Comparison of ENCODE assay signal across 28 mouse cellular contexts in genomic region chr12:110711270-110711669, GRCm38 (mm10). TPM values are rescaled to one million over a fixed set of nuclear protein-coding genes. Genes with fewer than 3 reads are reported as not detected.
DNase-seq lines count a peak whose midpoint lies in the region; ATAC-seq and TF ChIP-seq lines count a peak whose summit lies in the region.
"Had no signal": no experiment of that assay in that cellular context is flagged by ENCODE, and none has a peak within 500 bp of the region (broad histone marks: within the 10 kb centered on the region; RNA-seq: fewer than 3 reads in every experiment).

No protein-coding gene starts in this region.

- peak; percentile 90 for TF ChIP-seq EP300 in ES-Bruce4 (IDR thresholded peaks at IDR 0.05; ENCODE audit: insufficient read depth, low read depth, low read length)
- TF ChIP-seq EP300 in liver, postnatal 0 days (IDR thresholded peaks at IDR 0.05; ENCODE audit: low read depth) = no peak

- H3K4me1 ChIP-seq in midbrain, embryonic 11.5 days (ENCODE audit: control insufficient read depth, insufficient read depth, low read length) = no peaks in the 10 kb centered on the region
- H3K4me1 ChIP-seq in midbrain, embryonic 10.5 days = peaks cover 10% of the 10 kb centered on the region
- no peaks in the 10 kb centered on the region for H3K4me1 ChIP-seq in ES-Bruce4 (ENCODE audit: control insufficient read depth, insufficient read depth, low read length)
- peaks cover 8% of the 10 kb centered on the region for H3K4me1 ChIP-seq in liver, postnatal 0 days (ENCODE audit: insufficient read depth)

- intact Hi-C loops in gastrocnemius, adult 2 months (cut with DNase I) = no loop called here

- no peak for ATAC-seq in midbrain, embryonic 11.5 days (ENCODE audit: low FRiP score)
- no peak for ATAC-seq in liver, postnatal 0 days
- ATAC-seq: CD4-positive, CD25-positive, alpha-beta regulatory T cell, adult 4 months; forebrain, embryonic 13.5 days; forebrain, postnatal 0 days; hindbrain, postnatal 0 days; Patski had no signal

- no peak overlapping the region for H3K4me3 ChIP-seq in midbrain, embryonic 11.5 days (ENCODE audit: low read depth, low read length)
- no peak overlapping the region for H3K4me3 ChIP-seq in midbrain, embryonic 10.5 days
- H3K4me3 ChIP-seq in ES-Bruce4 (ENCODE audit: low read depth, low read length) = no peak overlapping the region
- H3K4me3 ChIP-seq in liver, postnatal 0 days (ENCODE audit: low read depth, low read length) = no peak overlapping the region
- H3K4me3 ChIP-seq in gastrocnemius, adult 2 months = no peak overlapping the region
- H3K4me3 ChIP-seq: embryonic facial prominence, embryonic 13.5 days; forebrain, embryonic 13.5 days; heart, embryonic 13.5 days; hindbrain, embryonic 12.5 days had no signal

- 0 out of 2 replicates have a peak, but pooled peaks cover 4% of the 10 kb centered on the region for H3K9me3 ChIP-seq in midbrain, embryonic 11.5 days (ENCODE audit: control insufficient read depth, low read length)
- no peaks in the 10 kb centered on the region; the same call in 1 of the 2 replicates for H3K9me3 ChIP-seq in midbrain, embryonic 10.5 days (replicated peaks)
- no peaks in the 10 kb centered on the region for H3K9me3 ChIP-seq in ES-Bruce4 (replicated peaks; ENCODE audit: control insufficient read depth, insufficient read depth, low read length, poor library complexity, severe bottlenecking)
- H3K9me3 ChIP-seq in liver, postnatal 0 days (ENCODE audit: low read length) = 0 out of 2 replicates have a peak, but pooled peaks cover 3% of the 10 kb centered on the region
- H3K9me3 ChIP-seq: embryonic facial prominence, embryonic 13.5 days; hindbrain, embryonic 12.5 days had no signal

- no peak for TF ChIP-seq POLR2A in ES-Bruce4 (IDR thresholded peaks at IDR 0.05; ENCODE audit: insufficient read depth, low read length)

- H3K27ac ChIP-seq in midbrain, embryonic 11.5 days (ENCODE audit: low read depth, low read length) = no peak overlapping the region
- H3K27ac ChIP-seq in midbrain, embryonic 10.5 days (replicated peaks) = no peak overlapping the region
- H3K27ac ChIP-seq in ES-Bruce4 (ENCODE audit: insufficient read depth, low read length) = peak overlapping the region; percentile 48; the same call in 1 of the 2 replicates
- H3K27ac ChIP-seq in liver, postnatal 0 days (ENCODE audit: low read depth) = no peak overlapping the region
- no peak overlapping the region for H3K27ac ChIP-seq in gastrocnemius, adult 2 months
- H3K27ac ChIP-seq: embryonic facial prominence, embryonic 13.5 days; forebrain, embryonic 13.5 days; heart, embryonic 13.5 days; hindbrain, embryonic 12.5 days; hindbrain, postnatal 0 days had no signal

- no peak overlapping the region for H3K4me2 ChIP-seq in midbrain, embryonic 11.5 days
- H3K4me2 ChIP-seq in liver, postnatal 0 days (ENCODE audit: low read depth, low read length) = no peak overlapping the region
- H3K4me2 ChIP-seq: embryonic facial prominence, embryonic 13.5 days; forebrain, embryonic 13.5 days; heart, embryonic 13.5 days; hindbrain, embryonic 12.5 days had no signal

- H3K36me3 ChIP-seq in midbrain, embryonic 11.5 days (ENCODE audit: control insufficient read depth, insufficient read depth, low read length) = no peaks in the 10 kb centered on the region
- no peaks in the 10 kb centered on the region for H3K36me3 ChIP-seq in midbrain, embryonic 10.5 days
- no peaks in the 10 kb centered on the region for H3K36me3 ChIP-seq in ES-Bruce4 (ENCODE audit: control insufficient read depth, insufficient read depth, low read length, poor library complexity, severe bottlenecking)
- no peaks in the 10 kb centered on the region for H3K36me3 ChIP-seq in liver, postnatal 0 days (replicated peaks; ENCODE audit: insufficient read depth, low read length)
- H3K36me3 ChIP-seq: embryonic facial prominence, embryonic 13.5 days; G1E; heart, embryonic 13.5 days; hindbrain, embryonic 12.5 days had no signal

- no peak overlapping the region for H3K9ac ChIP-seq in midbrain, embryonic 11.5 days (ENCODE audit: low read length)
- H3K9ac ChIP-seq in ES-Bruce4 (ENCODE audit: low read depth, poor library complexity, severe bottlenecking) = no peak overlapping the region
- H3K9ac ChIP-seq in liver, postnatal 0 days (replicated peaks) = no peak overlapping the region
- H3K9ac ChIP-seq: embryonic facial prominence, embryonic 13.5 days; forebrain, embryonic 13.5 days; forebrain, postnatal 0 days; heart, embryonic 13.5 days; hindbrain, embryonic 12.5 days had no signal

- no peaks in the 10 kb centered on the region for H3K27me3 ChIP-seq in midbrain, embryonic 11.5 days (ENCODE audit: control insufficient read depth, insufficient read depth, low read length)
- H3K27me3 ChIP-seq in midbrain, embryonic 10.5 days (ENCODE audit: low read depth, poor library complexity, severe bottlenecking) = no peaks in the 10 kb centered on the region
- no peaks in the 10 kb centered on the region for H3K27me3 ChIP-seq in ES-Bruce4 (ENCODE audit: control insufficient read depth, insufficient read depth, low read length, poor library complexity, severe bottlenecking)
- H3K27me3 ChIP-seq in liver, postnatal 0 days (ENCODE audit: insufficient read depth, low read length) = no peaks in the 10 kb centered on the region
- H3K27me3 ChIP-seq: embryonic facial prominence, embryonic 13.5 days; forebrain, embryonic 13.5 days; heart, embryonic 13.5 days; hindbrain, embryonic 12.5 days; Patski had no signal

- no peak for TF ChIP-seq CTCF in ES-Bruce4 (IDR thresholded peaks at IDR 0.05; ENCODE audit: low read depth, low read length)
- TF ChIP-seq CTCF in liver, postnatal 0 days (IDR thresholded peaks at IDR 0.05; ENCODE audit: low read depth) = no peak
- TF ChIP-seq CTCF in gastrocnemius, adult 2 months (IDR thresholded peaks at IDR 0.05) = no peak

- WGBS in midbrain, embryonic 11.5 days = 82% methylated on average over 5 of the region's 5 CpGs
- WGBS in midbrain, embryonic 10.5 days = 72% methylated on average over 5 of the region's 5 CpGs
- 57% methylated on average over 5 of the region's 5 CpGs for WGBS in liver, postnatal 0 days (ENCODE audit: insufficient replicate concordance)

- DNase-seq in midbrain, embryonic 11.5 days (ENCODE audit: low spot score, missing footprints) = peak; percentile 45
- no peak for DNase-seq in midbrain, embryonic 10.5 days (ENCODE audit: low spot score)
- peak; percentile 59 for DNase-seq in NIH3T3 (ENCODE audit: low read depth)
- no peak for DNase-seq in liver, postnatal 0 days
- DNase-seq in gastrocnemius, adult 2 months = no peak
- DNase-seq: adrenal gland, postnatal 14 days; B cell, adult 2 months; cerebellum, adult 11-12 months; cerebellum, adult 9-10 months; cerebellum, postnatal 25 days; forebrain, postnatal 0 days; gastrocnemius, postnatal 25 days; heart, postnatal 4 days; kidney, adult 18-20 months had no signal

RNA-seq across cellular contexts. Expression of gene Hsp90aa1, which starts 8.7 kb away (rescaled TPM):
- polyA plus RNA-seq in midbrain, embryonic 11.5 days (2014; fragmentation: Nextera tagmentation; extraction: Ambion mirVana) = 1,541 and 1,584 TPM in 2 replicates
- 1,099 and 1,206 TPM in 2 replicates for polyA plus RNA-seq in midbrain, embryonic 10.5 days (2016; fragmentation: Nextera tagmentation; extraction: Ambion mirVana)
- polyA plus RNA-seq in ES-Bruce4 (2011; ENCODE audit: insufficient read depth, insufficient read length, low read depth, missing spikeins) = 4,323 and 4,421 TPM in 2 replicates
- 231 and 250 TPM in 2 replicates for polyA plus RNA-seq in liver, postnatal 0 days (2015; fragmentation: Nextera tagmentation; extraction: Ambion mirVana)
- total RNA-seq in gastrocnemius, adult 2 months (2021) = 10 to 100 TPM; 45.5 to 89.1 TPM

RNA-seq across cellular contexts. Expression of gene Wdr20, which starts 26.5 kb away (rescaled TPM):
- 22.9 and 24.7 TPM in 2 replicates for polyA plus RNA-seq in midbrain, embryonic 11.5 days (2014; fragmentation: Nextera tagmentation; extraction: Ambion mirVana)
- polyA plus RNA-seq in midbrain, embryonic 10.5 days (2016; fragmentation: Nextera tagmentation; extraction: Ambion mirVana) = 22.6 and 27.9 TPM in 2 replicates
- 32.7 and 36.4 TPM in 2 replicates for polyA plus RNA-seq in ES-Bruce4 (2011; ENCODE audit: insufficient read depth, insufficient read length, low read depth, missing spikeins)
- polyA plus RNA-seq in liver, postnatal 0 days (2015; fragmentation: Nextera tagmentation; extraction: Ambion mirVana) = 6.4 and 7.0 TPM in 2 replicates
- 10 to 100 TPM; 18.9 to 22.0 TPM for total RNA-seq in gastrocnemius, adult 2 months (2021)

RNA-seq across cellular contexts. Expression of gene 1700001K19Rik, which starts 28.9 kb away (rescaled TPM):
- 0.14 and 0.34 TPM in 2 replicates for polyA plus RNA-seq in midbrain, embryonic 11.5 days (2014; fragmentation: Nextera tagmentation; extraction: Ambion mirVana)
- polyA plus RNA-seq in midbrain, embryonic 10.5 days (2016; fragmentation: Nextera tagmentation; extraction: Ambion mirVana) = not detected in 2 replicates
- not detected in 2 replicates for polyA plus RNA-seq in ES-Bruce4 (2011; ENCODE audit: insufficient read depth, insufficient read length, low read depth, missing spikeins)
- not detected in 2 replicates for polyA plus RNA-seq in liver, postnatal 0 days (2015; fragmentation: Nextera tagmentation; extraction: Ambion mirVana)
- total RNA-seq in gastrocnemius, adult 2 months (2021) = not detected
- total RNA-seq: adrenal gland, adult 18-20 months; adrenal gland, postnatal 14 days; forebrain, postnatal 0 days; G1E; gastrocnemius, adult 18-20 months; gastrocnemius, postnatal 25 days; granulocyte monocyte progenitor cell, adult 5-6 weeks; heart, postnatal 4 days; hindbrain, postnatal 0 days had no signal
- polyA plus RNA-seq: cortical plate, adult 2 months; embryonic facial prominence, embryonic 13.5 days; forebrain, postnatal 0 days; G1E; heart, embryonic 13.5 days; heart, postnatal 0 days; hindbrain, embryonic 12.5 days had no signal

Comparison
In these comparisons a context has a peak if more than half of its experiments do, and no peak if none do; other contexts are left out.
1. DNase-seq: peak in midbrain, embryonic 11.5 days (single experiment) and NIH3T3 (single experiment); none in midbrain, embryonic 10.5 days (single experiment), liver, postnatal 0 days (single experiment) and gastrocnemius, adult 2 months (single experiment).